Mouse (Mus musculus) liver, embryonic 14.5 days (tissue): Measurements from ENCODE around the gene Hoxa5. TPM values are rescaled to one million over a fixed set of nuclear protein-coding genes. Genes with fewer than 3 reads are reported as not detected.
A peak's percentile ranks its signal among the peaks of the same experiment; 100 is the strongest.

Source experiments
- ATAC-seq: fragments of 200-750 bp; cut with Nextera tagmentation; 2 replicates; pipeline ENCODE4 v1.8.0; 2017; ENCODE audit warnings: moderate number of reproducible peaks, mild to moderate bottlenecking, moderate library complexity; ENCODE audit not compliant: insufficient read depth
- DNase-seq, 3 experiments: peaks; one replicate each; pipeline ENCODE4 v3.0.0-alpha.2; 2012 to 2013; ENCODE audit warnings: low read depth in 3 of 3, low spot score in 3 of 3
- H3K27ac ChIP-seq: fragments of 300-500 bp; sonication (generic); 2 replicates; pipeline ENCODE4 v1.5.1; 2014; ENCODE audit warnings: moderate library complexity, mild to moderate bottlenecking, control low read depth, inconsistent platforms
- H3K27me3 ChIP-seq: fragments of 300-500 bp; sonication (generic); 2 replicates; pipeline ENCODE4 v1.6.1; 2014; ENCODE audit warnings: mild to moderate bottlenecking, low read length, moderate library complexity; ENCODE audit not compliant: control insufficient read depth, insufficient read depth
- H3K36me3 ChIP-seq: fragments of 300-500 bp; sonication (generic); replicated peaks from 2 replicates; pipeline ENCODE4 v1.6.1; 2014; ENCODE audit warnings: low read depth; ENCODE audit not compliant: control insufficient read depth, insufficient read depth
- H3K4me1 ChIP-seq, 2 experiments: fragments of 200-500 bp in 1 of 2; fragments of 300-500 bp in 1 of 2; sonication (generic) in 1 of 2; replicated peaks; 2 replicates each; pipeline ENCODE4 v1.6.1; 2012 to 2014; ENCODE audit warnings: antibody characterized with exemption in 1 of 2, inconsistent platforms in 1 of 2, low read length in 1 of 2; ENCODE audit not compliant: control insufficient read depth in 2 of 2, insufficient read depth in 2 of 2
- H3K4me2 ChIP-seq: fragments of 300-500 bp; sonication (generic); 2 replicates; pipeline ENCODE4 v1.6.1; 2014; ENCODE audit warnings: low read depth, mild to moderate bottlenecking, control low read depth, moderate library complexity
- H3K4me3 ChIP-seq, 2 experiments: fragments of 200-500 bp in 1 of 2; fragments of 300-500 bp in 1 of 2; sonication (generic) in 1 of 2; 2 replicates each; pipeline ENCODE4 v1.5.1; 2012 to 2014; ENCODE audit warnings: low read depth in 2 of 2, low read length in 2 of 2, mild to moderate bottlenecking in 2 of 2, control low read depth in 1 of 2, inconsistent platforms in 1 of 2, moderate library complexity in 1 of 2; ENCODE audit not compliant: insufficient read depth in 1 of 2
- H3K9ac ChIP-seq: fragments of 300-500 bp; sonication (generic); replicated peaks from 2 replicates; pipeline ENCODE4 v1.6.1; 2014; ENCODE audit warnings: mild to moderate bottlenecking, control low read depth, moderate library complexity
- H3K9me3 ChIP-seq: fragments of 300-500 bp; sonication (generic); 2 replicates; pipeline ENCODE4 v1.6.1; 2016; ENCODE audit warnings: low read length, mixed read lengths; ENCODE audit not compliant: control insufficient read depth
- CTCF ChIP-seq: IDR thresholded peaks from 2 replicates; pipeline ENCODE4 v1.5.1; 2016; ENCODE audit warnings: antibody characterized with exemption, low read depth, control low read depth
- EP300 ChIP-seq: IDR thresholded peaks from 2 replicates; pipeline ENCODE4 v1.6.1; 2016; ENCODE audit warnings: antibody characterized with exemption, low read depth
- WGBS: fragments of 180-500 bp; shearing (Covaris S2); extraction: QIAGEN DNeasy Blood & Tissue Kit; methylation state at CpG from one replicate; pipeline ENCODE4 v1.1.7; 2014; ENCODE audit not compliant: insufficient replicate concordance; 5-methylcytosine and 5-hydroxymethylcytosine counted together
- polyA plus RNA-seq, 2 experiments: library from polyadenylated mRNA; depleted of rRNA in 1 of 2; stranded (reverse) in 1 of 2; unstranded in 1 of 2; fragments of >200 nt; fragmentation: Nextera tagmentation in 1 of 2; extraction: Ambion mirVana in 1 of 2; gene quantifications; 2 replicates each; pipeline versions ENCODE4 v1.2.1 to v1.2.3; 2012 to 2014

Gene Hoxa5
- polyA plus RNA-seq, 2 experiments: 0.43 to 0.52 TPM

DNA sequence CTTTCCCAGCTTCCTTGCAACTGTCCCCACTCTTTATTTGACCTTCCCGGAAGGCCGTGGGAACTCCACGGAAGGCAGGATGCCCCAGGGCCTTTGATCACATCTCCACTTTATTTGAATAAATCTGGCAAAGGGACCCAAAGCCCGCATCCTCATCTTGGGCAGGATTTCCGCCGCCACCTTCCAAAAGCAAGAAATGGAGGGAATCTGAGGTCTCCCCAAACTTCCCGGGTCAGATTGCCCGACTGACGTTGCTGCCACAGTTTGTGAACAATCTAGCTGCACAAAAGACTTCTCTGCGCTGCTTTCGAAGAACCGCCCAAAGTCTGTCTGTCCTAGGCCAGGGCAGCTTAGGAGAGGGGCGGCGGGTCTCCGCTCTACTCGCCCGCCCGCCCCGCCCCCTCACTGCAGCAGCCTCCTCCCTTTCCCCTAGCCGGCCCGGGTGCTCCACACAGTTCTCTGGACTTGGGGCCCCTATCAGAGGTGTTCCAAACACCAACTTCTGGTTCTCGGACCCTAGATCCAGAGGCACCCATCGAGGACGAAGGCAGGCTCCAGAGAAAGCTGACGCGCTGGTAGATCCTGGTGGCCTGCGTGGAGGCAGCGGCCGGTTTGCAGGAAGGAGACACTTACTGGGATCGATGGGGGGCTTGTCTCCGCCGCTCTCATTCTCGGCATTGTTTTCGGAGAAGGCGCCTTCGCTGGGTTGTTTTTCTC lies 20.7 kb upstream of the Hoxa5 start:
- Histone ChIP-seq H3K9ac (no peak overlapping the region), H3K27me3 (peaks cover 98% of the 10 kb centered on the region), H3K27ac (no peak overlapping the region), H3K4me1 (no peaks in the 10 kb centered on the region), H3K36me3 (no peaks in the 10 kb centered on the region), H3K4me2 (0 out of 2 replicates have a peak overlapping the region, but pooled peaks have one; percentile 6), H3K9me3 (no peaks in the 10 kb centered on the region), H3K4me3 (peak overlapping the region; percentile 8 to 14; a peak in 2 of 4 replicates)
- DNase-seq (no peak), ATAC-seq (no peak)
- WGBS: 2% methylated on average over 36 of the region's 36 CpGs
- TF ChIP-seq EP300: no peak
- no peak for TF ChIP-seq CTCF

DNA sequence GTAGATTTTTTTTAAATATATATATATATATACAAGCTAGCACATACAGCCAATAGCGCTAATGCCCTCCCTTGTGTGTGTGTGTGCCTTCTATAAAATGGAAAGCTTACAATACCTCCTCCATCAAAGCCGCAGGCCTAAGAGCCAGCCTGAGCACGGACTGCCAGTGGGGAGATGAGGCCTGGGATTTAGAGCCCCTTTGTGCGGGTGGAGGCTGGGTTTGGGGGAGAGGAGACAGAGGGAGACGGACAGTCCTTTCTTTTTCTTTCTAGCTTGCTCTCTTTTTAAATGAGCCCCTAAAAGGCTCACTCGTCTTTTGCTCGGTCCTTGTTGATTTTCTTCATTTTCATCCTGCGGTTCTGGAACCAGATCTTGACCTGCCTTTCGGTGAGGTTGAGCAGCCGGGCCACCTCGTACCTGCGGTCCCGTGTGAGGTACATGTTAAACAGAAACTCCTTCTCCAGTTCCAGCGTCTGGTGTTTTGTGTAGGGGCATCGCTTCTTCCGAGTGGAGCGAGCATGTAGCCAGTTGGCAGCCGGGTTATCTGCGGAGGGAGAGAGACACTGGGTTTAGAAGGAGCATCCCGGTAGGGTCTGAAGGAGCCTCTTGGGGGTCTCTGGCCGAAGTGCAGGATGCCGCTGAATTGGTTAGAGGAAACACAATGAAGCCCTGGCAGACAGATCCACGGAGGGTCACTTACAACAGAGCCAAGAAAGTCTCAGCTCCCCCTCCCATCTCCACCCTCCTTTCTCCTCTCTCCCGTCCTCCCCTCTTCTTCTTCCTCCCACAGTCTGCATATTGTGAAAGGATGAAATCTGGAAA lies 19.8 kb upstream of the Hoxa5 start:
- ATAC-seq: no peak
- H3K27me3 ChIP-seq: peaks cover 98% of the 10 kb centered on the region
- H3K27ac ChIP-seq: no peak overlapping the region
- WGBS: 3% methylated on average over 24 of the region's 24 CpGs
- H3K4me3 ChIP-seq: no peak overlapping the region
- H3K9me3 ChIP-seq: no peaks in the 10 kb centered on the region
- H3K4me1 ChIP-seq: no peaks in the 10 kb centered on the region
- H3K9ac ChIP-seq: no peak overlapping the region
- no peak overlapping the region for H3K4me2 ChIP-seq
- DNase-seq: no peak
- no peaks in the 10 kb centered on the region for H3K36me3 ChIP-seq
- TF ChIP-seq CTCF: no peak
- no peak for TF ChIP-seq EP300

DNA sequence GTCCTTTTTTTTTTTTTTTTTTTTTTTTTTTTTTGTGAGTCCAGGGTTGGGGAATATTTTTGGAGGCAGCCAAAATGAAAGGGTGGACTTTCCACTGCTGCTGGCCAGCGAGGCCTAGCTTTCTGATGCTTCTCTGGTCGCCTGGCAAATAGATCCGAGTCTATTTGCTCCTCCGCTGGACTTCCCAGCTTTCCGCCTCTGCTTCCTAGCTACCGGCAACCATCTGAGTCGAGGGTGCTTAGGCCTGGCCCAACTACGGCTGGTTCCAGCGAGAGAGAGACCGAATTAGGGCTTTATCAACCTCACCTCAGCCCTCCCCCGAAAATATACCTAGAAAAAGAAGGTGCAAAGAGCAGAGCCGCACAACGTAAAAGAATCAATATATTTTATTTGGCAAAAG lies 18.3 kb upstream of the Hoxa5 start:
- no peak overlapping the region for H3K9ac ChIP-seq
- peaks cover 100% of the 10 kb centered on the region for H3K27me3 ChIP-seq
- TF ChIP-seq CTCF: no peak
- no peak for TF ChIP-seq EP300
- no peaks in the 10 kb centered on the region for H3K4me1 ChIP-seq
- ATAC-seq (no peak), DNase-seq (no peak)
- H3K4me2 ChIP-seq: no peak overlapping the region
- WGBS: 23% methylated on average over 13 of the region's 13 CpGs
- no peaks in the 10 kb centered on the region for H3K36me3 ChIP-seq
- H3K27ac ChIP-seq: no peak overlapping the region
- no peak overlapping the region for H3K4me3 ChIP-seq
- no peaks in the 10 kb centered on the region for H3K9me3 ChIP-seq

DNA sequence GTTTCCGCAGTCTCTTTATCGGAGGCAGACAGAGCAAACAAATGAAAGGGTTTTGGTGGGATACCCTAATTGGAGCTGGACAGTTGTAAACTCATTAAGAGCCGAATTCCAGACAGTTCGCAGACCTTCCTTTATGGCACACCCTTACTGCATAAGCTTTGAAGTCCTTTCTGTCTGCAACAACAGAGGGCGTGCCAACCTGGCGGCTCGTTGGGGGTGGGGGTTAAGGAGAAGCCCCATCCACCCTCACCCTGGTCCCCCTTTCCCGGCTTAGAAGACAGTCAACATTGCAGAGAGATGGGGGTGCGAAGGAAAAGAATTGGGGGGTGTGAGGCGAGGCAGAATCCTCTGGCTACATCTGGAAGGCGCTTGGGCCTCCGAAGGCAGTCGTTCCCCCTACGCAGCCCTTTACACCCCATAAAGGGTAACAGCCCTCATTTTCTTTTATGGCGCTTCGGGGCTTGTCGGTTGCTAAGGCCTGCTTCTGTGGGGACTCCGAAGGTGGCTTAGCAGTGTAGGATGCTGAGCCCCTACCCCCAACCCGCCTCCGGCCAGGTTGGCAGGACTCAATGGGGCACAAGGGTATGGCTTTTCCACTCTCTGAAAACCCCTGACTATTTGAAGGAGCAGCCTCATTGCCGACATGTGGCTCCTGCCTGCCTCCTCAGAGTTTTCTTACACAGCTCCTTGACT lies 17.8 kb upstream of the Hoxa5 start:
- DNase-seq (no peak), ATAC-seq (no peak)
- H3K4me1 ChIP-seq: no peaks in the 10 kb centered on the region
- H3K36me3 ChIP-seq: no peaks in the 10 kb centered on the region
- H3K4me2 ChIP-seq: peak overlapping the region; percentile 69
- TF ChIP-seq EP300 (no peak), CTCF (no peak)
- no peak overlapping the region for H3K27ac ChIP-seq
- H3K9me3 ChIP-seq: no peaks in the 10 kb centered on the region
- H3K27me3 ChIP-seq: peaks cover 100% of the 10 kb centered on the region
- WGBS: 11% methylated on average over 21 of the region's 21 CpGs
- peak overlapping the region in 1 of 2 experiments; percentile 49; a peak in 2 of 4 replicates for H3K4me3 ChIP-seq
- H3K9ac ChIP-seq: no peak overlapping the region
